Mouse (Mus musculus): Measurements from ENCODE around the gene Ubl4b.
A peak's percentile ranks its signal among the peaks of the same experiment; 100 is the strongest.

Ubl4b gene

GRCm38 (mm10) chr3:107517631-107518108, 37.2 kb downstream of the Ubl4b start, which contains the start of gene Slc6a17:
Slc6a17 (minus strand) TSS chr3:107518018.
- peak; percentile 88 for DNase-seq

- peak; percentile 65 for DNase-seq
Measured at GRCm38 (mm10) chr3:107516776-107517630, 37.9 kb downstream of the Ubl4b start.

DNA sequence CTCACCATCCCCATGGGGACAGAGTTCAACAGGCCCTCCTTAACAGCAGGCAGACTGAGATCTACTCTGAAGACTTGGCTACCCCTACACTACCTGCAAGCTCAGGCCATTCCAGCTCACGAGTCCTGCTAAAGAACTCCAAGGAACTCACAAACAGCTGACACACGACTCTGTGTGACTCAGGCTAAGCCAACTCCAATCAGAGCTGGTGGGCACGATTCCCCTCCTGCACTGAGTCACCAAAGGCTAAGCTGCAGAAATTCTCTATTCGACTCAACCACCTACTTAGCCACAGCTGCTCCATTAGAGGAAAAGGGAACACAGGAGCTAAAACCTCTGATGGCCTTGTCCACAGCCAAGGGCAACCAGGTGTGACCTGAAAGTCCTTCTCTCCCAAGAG, 38.9 kb downstream of the Ubl4b start:
- DNase-seq = no peak

DNA sequence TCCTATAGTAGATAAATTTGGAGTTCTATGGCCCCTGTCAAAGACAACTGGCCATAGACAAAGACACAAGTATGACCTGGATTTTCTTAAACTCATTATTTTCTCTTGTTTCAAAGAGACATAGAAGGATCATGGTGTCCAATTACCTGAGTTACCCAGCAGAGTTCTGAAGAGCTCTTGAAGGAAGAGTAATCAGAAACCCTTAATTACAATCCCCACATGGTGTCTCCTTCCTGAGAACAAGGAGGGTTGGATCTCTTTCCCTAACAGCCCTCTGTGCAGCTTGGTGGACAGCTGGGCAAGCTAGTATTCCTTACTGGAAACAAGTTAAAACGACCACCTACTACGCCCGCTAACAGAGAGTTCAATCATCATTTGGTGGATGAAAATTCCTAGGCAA, 43.5 kb downstream of the Ubl4b start:
- no peak for DNase-seq

GRCm38 (mm10) chr3:107508696-107509095, 46.2 kb downstream of the Ubl4b start:
- DNase-seq = peak; percentile 43

DNA sequence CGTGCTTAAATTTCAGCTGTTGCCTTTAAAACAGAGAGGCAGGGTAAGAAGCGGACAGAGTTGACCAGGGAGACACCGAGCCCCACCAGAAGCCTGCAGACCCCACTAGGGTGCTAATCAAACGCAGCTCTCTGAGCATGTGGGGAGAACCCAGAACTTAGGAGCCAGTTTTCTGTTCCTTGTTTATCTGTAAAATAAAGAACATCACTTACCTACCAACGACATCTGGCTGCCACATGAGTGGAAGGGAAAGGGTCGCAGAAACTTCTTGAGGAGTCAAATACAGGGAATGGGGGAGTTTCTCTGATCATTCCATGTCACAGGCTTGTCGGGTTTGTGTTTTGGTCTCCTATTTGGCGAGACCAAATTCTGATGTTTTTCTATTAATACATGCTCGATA, 46.9 kb downstream of the Ubl4b start:
- no peak for DNase-seq

GRCm38 (mm10) chr3:107506531-107506930, 48.3 kb downstream of the Ubl4b start:
- DNase-seq = no peak

DNA sequence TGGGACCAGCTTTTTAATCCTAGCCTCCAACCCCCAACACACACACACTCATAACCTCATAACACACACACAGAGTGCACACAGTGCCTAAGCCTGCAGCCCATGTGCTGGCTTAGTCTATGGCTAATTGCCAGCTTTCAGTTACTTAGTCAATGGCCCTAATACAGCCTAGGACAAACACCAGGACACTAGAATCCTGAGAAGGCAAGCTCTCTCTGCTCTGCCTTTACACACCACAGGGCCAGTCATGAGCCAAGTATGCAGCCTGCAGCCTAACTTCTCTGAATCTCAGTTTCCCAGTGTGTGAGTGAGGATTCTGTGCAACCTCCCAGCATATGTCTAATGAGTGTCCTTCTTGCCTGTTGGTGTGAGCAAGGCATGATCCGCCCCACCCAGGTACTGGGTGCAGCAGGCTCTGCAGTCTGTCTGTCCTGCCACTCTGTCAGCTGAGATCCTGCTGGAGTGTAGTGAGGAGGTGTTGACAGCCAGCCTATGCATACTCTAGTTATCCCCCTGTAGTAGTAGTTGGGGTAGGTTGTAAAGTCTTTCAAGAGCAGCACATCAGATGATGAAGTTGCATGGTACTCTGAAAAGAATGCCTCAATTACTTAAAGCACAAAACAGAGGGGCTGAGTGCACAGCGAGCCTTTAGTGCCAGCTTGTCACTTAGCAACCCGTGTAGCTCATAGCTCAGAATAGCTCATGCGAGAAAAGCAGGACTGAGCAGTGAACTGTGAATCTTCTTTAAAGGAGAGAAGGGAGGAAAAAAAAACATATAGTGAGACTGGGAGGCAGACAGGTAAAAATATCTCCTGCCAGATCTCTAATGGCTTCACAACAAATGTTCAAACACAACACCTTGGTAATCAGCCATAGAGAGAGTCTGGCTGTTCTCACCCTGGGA, 49.2 kb downstream of the Ubl4b start:
- DNase-seq = no peak

GRCm38 (mm10) chr3:107504542-107504941, 50.3 kb downstream of the Ubl4b start:
- DNase-seq = no peak

DNA sequence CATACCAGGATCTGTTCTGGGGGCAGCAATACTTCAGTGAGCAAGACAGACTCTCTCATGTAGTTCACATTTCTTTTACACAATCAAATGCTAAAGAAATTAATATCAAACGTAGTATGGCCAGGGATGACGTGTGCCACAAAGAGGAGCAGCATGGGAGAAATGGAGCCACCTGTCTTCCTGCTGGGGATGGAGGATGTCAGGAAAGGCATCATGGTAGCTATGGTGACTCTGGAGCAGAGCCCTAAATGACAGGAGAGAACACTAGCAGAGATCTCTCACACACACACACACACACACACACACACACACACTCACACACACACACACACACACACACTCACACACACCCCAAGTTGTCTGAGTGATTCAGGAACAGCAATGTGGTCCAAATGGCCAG, 51.2 kb downstream of the Ubl4b start:
- DNase-seq = no peak

All from right cerebral cortex, postnatal 14 days (tissue).